Mouse (Mus musculus): ENCODE measurements at regions not wholly inside any gene's neighbourhood (a gene's known extent, or its start where the extent isn't known, plus 50 kb on each side); places are given as distances from the start of the nearest gene placed in this dataset.

- no peak for DNase-seq (ENCODE audit: low spot score in 2 of 2)
- Histone ChIP-seq H3K4me3 (no peak overlapping the region), H3K27ac (no peak overlapping the region)
- no peak for TF ChIP-seq CTCF (conservative IDR thresholded peaks at IDR 0.05)
Measured at GRCm38 (mm10) chr6:76425120-76425519, 72.5 kb downstream of the Gm9008 start.

- no peak overlapping the region for H3K4me3 ChIP-seq
- no peak overlapping the region for H3K27ac ChIP-seq
- no peak for TF ChIP-seq CTCF (conservative IDR thresholded peaks at IDR 0.05)
- DNase-seq (ENCODE audit: low spot score in 2 of 2), result no peak
Measured at GRCm38 (mm10) chr6:76387462-76388049, 110.0 kb downstream of the Gm9008 start.

GRCm38 (mm10) chr6:76382323-76382722, 115.3 kb downstream of the Gm9008 start:
- no peak for TF ChIP-seq CTCF (conservative IDR thresholded peaks at IDR 0.05)
- DNase-seq (ENCODE audit: low spot score in 2 of 2), result peak; percentile 15 to 29
- Histone ChIP-seq H3K27ac (no peak overlapping the region), H3K4me3 (no peak overlapping the region)

GRCm38 (mm10) chr6:76378674-76379073, 118.9 kb downstream of the Gm9008 start:
- H3K4me3 ChIP-seq, result no peak overlapping the region
- TF ChIP-seq CTCF (conservative IDR thresholded peaks at IDR 0.05), result no peak
- H3K27ac ChIP-seq, result no peak overlapping the region
- no peak for DNase-seq (ENCODE audit: low spot score in 2 of 2)

GRCm38 (mm10) chr6:76352141-76352540, 145.4 kb downstream of the Gm9008 start:
- H3K27ac ChIP-seq, result no peak overlapping the region
- no peak for DNase-seq (ENCODE audit: low spot score in 2 of 2)
- no peak for TF ChIP-seq CTCF (conservative IDR thresholded peaks at IDR 0.05)
- H3K4me3 ChIP-seq, result no peak overlapping the region

GRCm38 (mm10) chr6:76348445-76348844, 149.1 kb downstream of the Gm9008 start:
- Histone ChIP-seq H3K27ac (no peak overlapping the region), H3K4me3 (no peak overlapping the region)
- TF ChIP-seq CTCF (conservative IDR thresholded peaks at IDR 0.05), result no peak
- no peak for DNase-seq (ENCODE audit: low spot score in 2 of 2)

- Histone ChIP-seq H3K27ac (no peak overlapping the region), H3K4me3 (no peak overlapping the region)
- TF ChIP-seq CTCF (conservative IDR thresholded peaks at IDR 0.05), result no peak
- DNase-seq (ENCODE audit: low spot score in 2 of 2), result no peak
Measured at GRCm38 (mm10) chr6:76330176-76330575, 167.4 kb downstream of the Gm9008 start.
